Mouse (Mus musculus): Measurements from ENCODE around the gene Mesp1. TPM values are rescaled to one million over a fixed set of nuclear protein-coding genes. Genes with fewer than 3 reads are reported as not detected.

The Mesp1 gene
- polyA plus RNA-seq, 1 experiment from 2014 or later, result not detected

DNA sequence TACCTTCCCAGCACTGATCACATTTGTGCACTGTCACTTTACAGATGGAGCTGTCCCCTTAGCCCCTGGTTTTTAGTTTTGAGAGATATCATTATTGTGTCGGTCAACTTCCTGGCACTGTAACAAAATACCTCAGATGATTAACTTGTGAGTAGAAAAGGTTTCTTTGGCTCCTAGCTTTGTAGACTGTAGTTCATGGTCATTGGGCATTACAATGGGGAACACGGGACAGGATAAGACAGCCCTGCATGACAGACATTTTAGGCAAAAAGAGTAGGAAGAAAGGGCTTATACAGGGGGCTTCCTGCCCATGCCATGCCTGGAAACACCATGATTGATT, 11.1 kb downstream of the Mesp1 start:
- peak overlapping the region; percentile 97 for H3K27ac ChIP-seq (ENCODE audit: low read depth)
- no peak for DNase-seq
- no peak for TF ChIP-seq CTCF (IDR thresholded peaks at IDR 0.05; ENCODE audit: low read depth)
- TF ChIP-seq EP300 (IDR thresholded peaks at IDR 0.05; ENCODE audit: low read depth), result no peak
- H3K9ac ChIP-seq (replicated peaks), result no peak overlapping the region
- no peaks in the 10 kb centered on the region for H3K36me3 ChIP-seq (replicated peaks; ENCODE audit: insufficient read depth, low read length)
- no peak overlapping the region for H3K4me2 ChIP-seq (ENCODE audit: low read depth, low read length)
- ATAC-seq, result no peak
- WGBS (ENCODE audit: insufficient replicate concordance), result 66% methylated on average over 2 of the region's 2 CpGs
- no peaks in the 10 kb centered on the region for H3K27me3 ChIP-seq (ENCODE audit: insufficient read depth, low read length)
- H3K9me3 ChIP-seq (ENCODE audit: low read length), result no peaks in the 10 kb centered on the region
- no peaks in the 10 kb centered on the region for H3K4me1 ChIP-seq (ENCODE audit: insufficient read depth)
- H3K4me3 ChIP-seq (ENCODE audit: low read depth, low read length), result no peak overlapping the region

DNA sequence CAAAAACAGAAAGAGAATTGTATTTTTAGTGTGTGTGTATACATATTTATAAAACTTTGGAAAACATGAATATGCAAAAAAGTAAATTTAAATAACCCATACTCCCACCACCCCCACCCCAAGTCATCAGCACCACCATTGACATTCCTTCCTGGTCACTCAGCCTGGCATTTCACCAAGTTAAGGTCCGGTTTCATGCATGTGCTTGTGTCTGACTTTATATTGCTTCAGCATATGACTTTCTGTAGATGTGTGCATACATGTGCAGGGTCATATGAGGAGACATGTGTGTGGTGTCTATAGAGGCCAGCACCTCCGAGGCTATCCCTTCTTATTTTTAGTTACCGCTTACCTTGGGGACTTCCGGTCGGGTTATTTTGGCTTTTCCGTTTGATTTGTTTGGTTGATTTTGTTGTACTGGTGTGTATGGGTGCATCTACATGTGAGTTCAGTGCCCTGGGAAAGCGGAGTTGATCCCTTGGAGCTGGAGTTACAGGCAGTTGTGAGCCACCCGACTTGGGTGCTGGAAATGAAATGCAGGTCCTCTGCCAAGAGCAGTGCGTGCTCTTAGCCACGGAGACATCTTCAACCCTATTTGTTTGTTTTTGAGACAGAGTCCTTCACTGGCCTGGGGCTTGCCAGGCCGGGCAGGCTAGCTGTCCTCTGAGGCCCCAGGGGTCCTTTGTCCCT, 11.6 kb downstream of the Mesp1 start:
- H3K4me3 ChIP-seq (ENCODE audit: low read depth, low read length), result no peak overlapping the region
- no peak overlapping the region for H3K4me2 ChIP-seq (ENCODE audit: low read depth, low read length)
- DNase-seq (no peak), ATAC-seq (no peak)
- H3K9me3 ChIP-seq (ENCODE audit: low read length), result no peaks in the 10 kb centered on the region
- no peak for TF ChIP-seq CTCF (IDR thresholded peaks at IDR 0.05; ENCODE audit: low read depth)
- TF ChIP-seq EP300 (IDR thresholded peaks at IDR 0.05; ENCODE audit: low read depth), result no peak
- no peak overlapping the region for H3K9ac ChIP-seq (replicated peaks)
- H3K27me3 ChIP-seq (ENCODE audit: insufficient read depth, low read length), result no peaks in the 10 kb centered on the region
- peak overlapping the region; percentile 97 for H3K27ac ChIP-seq (ENCODE audit: low read depth)
- no peaks in the 10 kb centered on the region for H3K36me3 ChIP-seq (replicated peaks; ENCODE audit: insufficient read depth, low read length)
- H3K4me1 ChIP-seq (ENCODE audit: insufficient read depth), result no peaks in the 10 kb centered on the region
- 77% methylated on average over 11 of the region's 11 CpGs for WGBS (ENCODE audit: insufficient replicate concordance)

DNA sequence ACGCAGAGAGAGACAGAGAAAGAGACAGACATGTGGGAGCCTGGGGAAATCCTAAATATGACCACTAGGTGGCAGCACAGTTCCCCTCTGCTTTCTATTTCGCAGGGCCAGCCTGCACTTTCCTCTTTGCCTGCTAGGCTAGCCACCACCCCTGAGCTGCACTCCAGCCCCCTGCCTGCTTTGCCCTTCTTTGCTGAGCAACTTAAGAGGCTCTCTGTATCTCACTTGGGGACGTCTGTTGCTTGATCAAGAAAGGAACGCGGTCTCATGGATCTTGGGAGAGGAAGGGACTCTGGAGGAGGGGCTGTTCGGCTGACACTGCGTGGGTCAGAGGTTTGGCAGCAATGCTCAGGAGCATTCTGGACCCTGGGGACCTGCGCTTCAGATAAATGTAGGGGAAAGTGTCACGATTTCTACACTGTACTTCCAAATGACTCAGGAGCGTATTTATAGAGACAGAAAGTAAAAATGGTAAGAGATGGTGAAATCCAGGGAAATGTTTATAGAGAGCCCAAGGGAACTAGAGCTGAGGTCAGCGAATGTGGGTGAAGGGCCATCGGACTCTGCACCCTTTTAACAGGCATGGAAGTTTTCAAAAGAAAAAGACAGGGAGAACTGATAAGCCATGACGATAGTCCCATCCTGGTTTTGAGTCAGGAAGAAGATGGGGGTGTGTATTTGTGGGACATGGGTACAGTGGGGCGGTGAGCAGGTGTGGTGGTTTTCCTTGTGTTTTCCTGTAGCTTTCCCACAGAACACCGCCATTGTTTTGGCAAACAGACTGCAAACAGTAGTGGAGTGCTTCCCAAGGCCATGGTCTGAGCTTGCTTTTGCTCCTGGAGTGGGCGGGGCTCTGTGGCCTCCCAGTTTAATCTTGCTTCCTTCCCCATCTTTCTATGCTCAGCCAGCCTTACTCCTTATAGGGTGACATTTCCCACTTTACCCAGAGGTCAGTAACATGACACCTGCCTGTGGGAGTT, 12.7 kb downstream of the Mesp1 start:
- TF ChIP-seq CTCF (IDR thresholded peaks at IDR 0.05; ENCODE audit: low read depth) (peak; percentile 95), EP300 (IDR thresholded peaks at IDR 0.05; ENCODE audit: low read depth) (peak; percentile 47; the same call in 1 of the 2 replicates)
- H3K9ac ChIP-seq (replicated peaks), result peak overlapping the region; percentile 61
- no peaks in the 10 kb centered on the region for H3K27me3 ChIP-seq (ENCODE audit: insufficient read depth, low read length)
- peak overlapping the region; percentile 97 for H3K27ac ChIP-seq (ENCODE audit: low read depth)
- H3K9me3 ChIP-seq (ENCODE audit: low read length), result no peaks in the 10 kb centered on the region
- peak; percentile 91 for ATAC-seq
- H3K4me2 ChIP-seq (ENCODE audit: low read depth, low read length), result peak overlapping the region; percentile 72
- H3K36me3 ChIP-seq (replicated peaks; ENCODE audit: insufficient read depth, low read length), result no peaks in the 10 kb centered on the region
- 14% methylated on average over 16 of the region's 16 CpGs for WGBS (ENCODE audit: insufficient replicate concordance)
- DNase-seq, result peak; percentile 79
- peak overlapping the region; percentile 45 for H3K4me3 ChIP-seq (ENCODE audit: low read depth, low read length)
- H3K4me1 ChIP-seq (ENCODE audit: insufficient read depth), result no peaks in the 10 kb centered on the region

DNA sequence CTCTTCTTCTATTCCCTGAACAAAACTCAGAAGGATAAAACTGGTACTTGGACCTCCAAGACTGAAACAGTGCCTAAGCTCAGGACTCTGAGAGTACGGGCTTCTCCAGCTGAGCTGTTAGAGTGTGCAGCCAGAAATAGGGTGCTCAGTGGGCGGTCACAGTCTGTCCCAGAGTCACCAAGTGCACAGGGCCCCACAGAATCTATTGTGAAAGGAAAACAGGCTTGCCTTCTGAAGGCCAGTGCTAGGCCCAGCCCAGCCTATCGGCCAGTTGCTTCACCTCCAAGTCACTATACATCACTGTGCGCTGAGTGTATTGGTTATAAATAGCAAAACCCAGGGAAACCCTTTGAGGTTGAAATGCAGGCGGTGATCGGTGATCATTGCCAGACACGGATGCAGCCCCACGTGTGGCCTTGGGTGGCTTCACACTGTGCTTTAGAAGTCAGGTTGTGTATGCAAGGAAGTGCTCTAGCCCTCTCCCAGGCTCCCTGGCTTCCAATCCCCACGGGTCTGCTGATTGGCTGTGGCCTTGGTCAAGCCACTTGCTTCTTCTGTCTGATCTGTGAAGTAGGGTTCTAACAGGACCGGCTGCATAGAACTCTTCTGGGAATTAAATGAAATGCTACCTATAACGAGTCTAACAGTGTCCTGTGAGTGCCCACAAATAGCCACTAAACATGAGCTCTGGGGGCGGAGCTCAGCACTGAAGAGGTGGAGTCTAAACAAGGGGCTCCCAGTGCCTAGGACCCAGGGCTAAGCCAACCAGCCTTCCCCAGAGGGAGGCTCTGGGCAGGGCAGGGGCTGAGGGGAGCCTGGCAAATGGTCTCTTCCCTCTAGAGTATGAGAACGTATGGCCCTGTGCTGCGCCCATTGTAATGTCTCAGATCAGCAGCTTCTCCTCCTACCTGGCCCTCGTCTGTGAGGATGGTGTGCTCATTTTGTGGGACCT, 21.8 kb downstream of the Mesp1 start:
- H3K4me3 ChIP-seq (ENCODE audit: low read depth, low read length), result no peak overlapping the region
- H3K36me3 ChIP-seq (replicated peaks; ENCODE audit: insufficient read depth, low read length), result no peaks in the 10 kb centered on the region
- no peak overlapping the region for H3K9ac ChIP-seq (replicated peaks)
- no peaks in the 10 kb centered on the region for H3K9me3 ChIP-seq (ENCODE audit: low read length)
- H3K27ac ChIP-seq (ENCODE audit: low read depth), result no peak overlapping the region
- H3K4me2 ChIP-seq (ENCODE audit: low read depth, low read length), result no peak overlapping the region
- no peaks in the 10 kb centered on the region for H3K27me3 ChIP-seq (ENCODE audit: insufficient read depth, low read length)
- H3K4me1 ChIP-seq (ENCODE audit: insufficient read depth), result no peaks in the 10 kb centered on the region
- DNase-seq (no peak), ATAC-seq (no peak)
- 54% methylated on average over 15 of the region's 15 CpGs for WGBS (ENCODE audit: insufficient replicate concordance)
- TF ChIP-seq EP300 (IDR thresholded peaks at IDR 0.05; ENCODE audit: low read depth) (no peak), CTCF (IDR thresholded peaks at IDR 0.05; ENCODE audit: low read depth) (no peak)

DNA sequence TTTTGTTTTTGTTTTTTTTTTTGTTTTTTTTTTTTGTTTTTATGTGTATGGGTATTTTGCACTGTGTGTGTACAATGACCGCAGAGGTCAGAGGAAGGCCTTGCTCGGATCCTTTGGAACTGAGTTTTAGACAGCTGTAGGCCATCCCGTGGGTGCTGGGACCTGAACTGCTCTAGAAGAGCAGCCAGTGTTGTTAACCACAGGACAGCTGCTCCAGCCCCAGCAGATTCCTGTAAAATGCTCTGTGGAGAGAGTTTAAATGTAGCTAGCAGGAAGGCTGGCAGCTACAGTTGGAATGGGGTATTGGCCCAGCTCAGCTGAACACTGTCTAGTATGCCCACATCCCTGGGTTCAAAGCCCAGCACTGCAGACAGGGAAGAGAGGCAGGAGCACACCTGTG, 23.9 kb downstream of the Mesp1 start:
- Histone ChIP-seq H3K9ac (replicated peaks) (no peak overlapping the region), H3K27ac (ENCODE audit: low read depth) (no peak overlapping the region), H3K36me3 (replicated peaks; ENCODE audit: insufficient read depth, low read length) (no peaks in the 10 kb centered on the region), H3K4me1 (ENCODE audit: insufficient read depth) (no peaks in the 10 kb centered on the region), H3K4me3 (ENCODE audit: low read depth, low read length) (no peak overlapping the region), H3K4me2 (ENCODE audit: low read depth, low read length) (no peak overlapping the region), H3K27me3 (ENCODE audit: insufficient read depth, low read length) (no peaks in the 10 kb centered on the region), H3K9me3 (ENCODE audit: low read length) (no peaks in the 10 kb centered on the region)
- ATAC-seq, result no peak
- TF ChIP-seq EP300 (IDR thresholded peaks at IDR 0.05; ENCODE audit: low read depth) (no peak), CTCF (IDR thresholded peaks at IDR 0.05; ENCODE audit: low read depth) (no peak)
- no peak for DNase-seq
- WGBS (ENCODE audit: insufficient replicate concordance), result 65% methylated on average over 3 of the region's 3 CpGs
